Mouse (Mus musculus): Measurements from ENCODE around the gene Sorcs1. TPM values are rescaled to one million over a fixed set of nuclear protein-coding genes. Genes with fewer than 3 reads are reported as not detected.

Gene Sorcs1
- total and polyA plus RNA-seq, 3 experiments, result 0.10 to 0.18 (median 0.14) TPM

DNA sequence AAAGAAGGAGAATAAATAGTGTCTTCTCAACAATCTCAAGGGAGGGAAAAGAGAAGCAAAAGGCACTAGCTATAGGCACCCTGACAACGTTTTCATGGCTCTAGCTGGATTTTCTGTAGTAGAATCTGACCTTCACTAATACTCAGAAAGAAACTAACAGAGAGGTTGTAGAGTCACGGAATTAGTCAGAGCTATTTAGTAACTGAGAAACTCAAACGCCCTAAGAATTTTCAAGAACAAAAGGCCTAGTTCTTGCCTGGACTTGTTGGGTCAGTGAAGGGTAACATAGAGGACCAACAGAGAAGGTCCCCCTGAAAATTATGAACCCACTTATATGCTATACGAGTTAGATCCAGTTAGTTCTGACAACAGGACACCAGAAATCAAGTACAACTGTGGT, 81.1 kb downstream of the Sorcs1 start:
- no peak overlapping the region for H3K27ac ChIP-seq
- WGBS, result 62% methylated on average over 4 of the region's 4 CpGs
- no peaks in the 10 kb centered on the region for H3K79me2 ChIP-seq (replicated peaks; ENCODE audit: control insufficient read depth, insufficient read depth, low read length)
- no peaks in the 10 kb centered on the region for H3K36me3 ChIP-seq (ENCODE audit: control insufficient read depth, insufficient read depth, low read length)
- intact Hi-C loops (cut with DNase I), result no loop called here
- H3K4me1 ChIP-seq (ENCODE audit: control insufficient read depth, insufficient read depth, low read length), result no peaks in the 10 kb centered on the region
- H3K9ac ChIP-seq (ENCODE audit: low read depth, low read length), result no peak overlapping the region
- TF ChIP-seq EP300 (IDR thresholded peaks at IDR 0.05; ENCODE audit: insufficient read depth, low read depth, low read length) (no peak), CTCF (IDR thresholded peaks at IDR 0.05) (no peak), POLR2A (IDR thresholded peaks at IDR 0.05; ENCODE audit: insufficient read depth, low read depth, low read length) (no peak)
- no peaks in the 10 kb centered on the region for H3K27me3 ChIP-seq (ENCODE audit: control insufficient read depth, insufficient read depth, low read length)
- no peak overlapping the region for H3K4me3 ChIP-seq
- DNase-seq, result no peak

- 84% methylated on average over 5 of the region's 5 CpGs for WGBS
- TF ChIP-seq EP300 (IDR thresholded peaks at IDR 0.05; ENCODE audit: insufficient read depth, low read depth, low read length), result no peak
- intact Hi-C loops (cut with DNase I), result no loop called here
These were observed 92.3 kb downstream of the Sorcs1 start for GRCm38 (mm10) chr19:50586182-50586581.

DNA sequence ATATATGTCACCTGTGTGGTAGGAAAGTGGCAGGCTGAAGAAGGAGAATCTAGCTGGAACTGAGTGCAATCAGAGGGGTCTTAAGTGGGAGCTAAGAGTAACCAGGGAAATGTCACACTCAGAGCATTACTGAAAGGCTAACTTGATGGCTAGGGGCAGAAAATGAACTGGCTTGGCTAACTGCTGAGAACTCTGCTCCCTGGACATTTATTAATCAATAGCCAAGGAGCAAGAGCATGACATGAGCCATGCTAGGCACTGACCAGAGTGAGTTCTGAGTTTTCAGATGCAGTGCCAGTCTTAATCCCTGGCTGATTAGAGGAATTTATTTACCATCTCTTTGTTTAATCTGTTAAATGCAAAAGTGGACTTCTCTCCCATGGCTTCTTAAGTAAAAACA, 95.5 kb downstream of the Sorcs1 start:
- H3K36me3 ChIP-seq (ENCODE audit: control insufficient read depth, insufficient read depth, low read length), result no peaks in the 10 kb centered on the region
- H3K9ac ChIP-seq (ENCODE audit: low read depth, low read length), result no peak overlapping the region
- no peaks in the 10 kb centered on the region for H3K4me1 ChIP-seq (ENCODE audit: control insufficient read depth, insufficient read depth, low read length)
- no peaks in the 10 kb centered on the region for H3K79me2 ChIP-seq (replicated peaks; ENCODE audit: control insufficient read depth, insufficient read depth, low read length)
- no peak overlapping the region for H3K27ac ChIP-seq
- H3K27me3 ChIP-seq (ENCODE audit: control insufficient read depth, insufficient read depth, low read length), result no peaks in the 10 kb centered on the region
- intact Hi-C loops (cut with DNase I), result no loop called here
- TF ChIP-seq POLR2A (IDR thresholded peaks at IDR 0.05; ENCODE audit: insufficient read depth, low read depth, low read length) (no peak), CTCF (IDR thresholded peaks at IDR 0.05) (no peak), EP300 (IDR thresholded peaks at IDR 0.05; ENCODE audit: insufficient read depth, low read depth, low read length) (no peak)
- no peak overlapping the region for H3K4me3 ChIP-seq
- no peak for DNase-seq

More at GRCm38 (mm10) chr19:50586182-50586581, 92.3 kb downstream of the Sorcs1 start:
- Histone ChIP-seq H3K36me3 (ENCODE audit: control insufficient read depth, insufficient read depth, low read length) (no peaks in the 10 kb centered on the region), H3K27me3 (ENCODE audit: control insufficient read depth, insufficient read depth, low read length) (no peaks in the 10 kb centered on the region), H3K4me1 (ENCODE audit: control insufficient read depth, insufficient read depth, low read length) (no peaks in the 10 kb centered on the region), H3K9ac (ENCODE audit: low read depth, low read length) (no peak overlapping the region), H3K79me2 (replicated peaks; ENCODE audit: control insufficient read depth, insufficient read depth, low read length) (no peaks in the 10 kb centered on the region), H3K27ac (no peak overlapping the region), H3K4me3 (no peak overlapping the region)
- no peak for DNase-seq

- Histone ChIP-seq H3K27me3 (ENCODE audit: control insufficient read depth, insufficient read depth, low read length) (no peaks in the 10 kb centered on the region), H3K4me1 (ENCODE audit: control insufficient read depth, insufficient read depth, low read length) (no peaks in the 10 kb centered on the region), H3K79me2 (replicated peaks; ENCODE audit: control insufficient read depth, insufficient read depth, low read length) (no peaks in the 10 kb centered on the region), H3K27ac (no peak overlapping the region), H3K9ac (ENCODE audit: low read depth, low read length) (no peak overlapping the region), H3K4me3 (no peak overlapping the region), H3K36me3 (ENCODE audit: control insufficient read depth, insufficient read depth, low read length) (no peaks in the 10 kb centered on the region)
- no peak for DNase-seq
- WGBS, result 52% methylated on average over 1 of the region's 1 CpGs
- TF ChIP-seq POLR2A (IDR thresholded peaks at IDR 0.05; ENCODE audit: insufficient read depth, low read depth, low read length) (no peak), EP300 (IDR thresholded peaks at IDR 0.05; ENCODE audit: insufficient read depth, low read depth, low read length) (no peak), CTCF (IDR thresholded peaks at IDR 0.05) (no peak)
- intact Hi-C loops (cut with DNase I), result no loop called here
These were observed 108.7 kb downstream of the Sorcs1 start for GRCm38 (mm10) chr19:50569669-50570195.

DNA sequence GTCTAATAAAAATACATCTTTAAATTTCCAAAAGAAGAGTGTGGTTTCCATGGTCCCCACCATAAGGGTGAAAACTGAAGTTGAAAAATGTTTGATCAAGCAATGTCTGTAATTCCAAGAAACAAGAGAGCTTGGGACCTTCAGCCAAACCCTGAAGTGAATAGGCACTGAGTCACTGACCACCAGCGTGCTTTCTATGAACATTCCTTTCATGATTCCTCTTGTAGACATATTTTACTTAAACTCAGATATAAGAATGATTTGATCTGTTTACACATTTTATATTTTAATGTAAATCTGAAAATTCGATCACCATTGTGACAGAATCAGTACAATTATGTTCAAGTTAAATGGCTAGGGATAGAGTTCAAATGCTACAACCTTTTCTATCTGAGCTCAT, 112.1 kb downstream of the Sorcs1 start:
- Histone ChIP-seq H3K27me3 (ENCODE audit: control insufficient read depth, insufficient read depth, low read length) (no peaks in the 10 kb centered on the region), H3K79me2 (replicated peaks; ENCODE audit: control insufficient read depth, insufficient read depth, low read length) (no peaks in the 10 kb centered on the region), H3K27ac (no peak overlapping the region), H3K9ac (ENCODE audit: low read depth, low read length) (no peak overlapping the region), H3K36me3 (ENCODE audit: control insufficient read depth, insufficient read depth, low read length) (no peaks in the 10 kb centered on the region), H3K4me1 (ENCODE audit: control insufficient read depth, insufficient read depth, low read length) (no peaks in the 10 kb centered on the region), H3K4me3 (no peak overlapping the region)
- intact Hi-C loops (cut with DNase I), result no loop called here
- 71% methylated on average over 2 of the region's 2 CpGs for WGBS
- TF ChIP-seq POLR2A (IDR thresholded peaks at IDR 0.05; ENCODE audit: insufficient read depth, low read depth, low read length) (no peak), EP300 (IDR thresholded peaks at IDR 0.05; ENCODE audit: insufficient read depth, low read depth, low read length) (no peak), CTCF (IDR thresholded peaks at IDR 0.05) (no peak)
- DNase-seq, result no peak

- intact Hi-C loops (cut with DNase I), result no loop called here
- TF ChIP-seq EP300 (IDR thresholded peaks at IDR 0.05; ENCODE audit: insufficient read depth, low read depth, low read length), result no peak
- no peak for TF ChIP-seq CTCF (IDR thresholded peaks at IDR 0.05)
- TF ChIP-seq POLR2A (IDR thresholded peaks at IDR 0.05; ENCODE audit: insufficient read depth, low read depth, low read length), result no peak
- no peaks in the 10 kb centered on the region for H3K27me3 ChIP-seq (ENCODE audit: control insufficient read depth, insufficient read depth, low read length)
- no peak overlapping the region for H3K9ac ChIP-seq (ENCODE audit: low read depth, low read length)
- WGBS, result 36% methylated on average over 6 of the region's 6 CpGs
- no peaks in the 10 kb centered on the region for H3K4me1 ChIP-seq (ENCODE audit: control insufficient read depth, insufficient read depth, low read length)
- H3K36me3 ChIP-seq (ENCODE audit: control insufficient read depth, insufficient read depth, low read length), result no peaks in the 10 kb centered on the region
- DNase-seq, result no peak
- H3K4me3 ChIP-seq, result no peak overlapping the region
- no peaks in the 10 kb centered on the region for H3K79me2 ChIP-seq (replicated peaks; ENCODE audit: control insufficient read depth, insufficient read depth, low read length)
- H3K27ac ChIP-seq, result no peak overlapping the region
These were observed 119.7 kb downstream of the Sorcs1 start for GRCm38 (mm10) chr19:50558771-50559170.
